Mouse (Mus musculus) layer of hippocampus, postnatal 14 days (tissue): ENCODE data around the gene Atp5mpl. TPM values are rescaled to one million over a fixed set of nuclear protein-coding genes. Genes with fewer than 3 reads are reported as not detected.

Experiments used
- DNase-seq, 2 experiments: peaks; one replicate each; pipeline ENCODE4 v3.0.0; 2021 to 2022; ENCODE audit warnings: low spot score in 2 of 2, mixed read lengths in 1 of 2
- long read RNA-seq, 2 experiments: library from polyadenylated mRNA; stranded (forward); transcript quantifications; one replicate each; pipeline ENCODE4 v2.0.0; 2021
- total RNA-seq, 2 experiments: library from RNA; stranded (reverse); gene quantifications; 2 replicates each; pipeline ENCODE4 v1.2.3; 2021

The Atp5mpl gene
- 100 to 1,000 TPM; 434 to 440 TPM for total RNA-seq
- long read RNA-seq, experiment 1, transcript Atp5mpl-201 (4 exons, 366 nt), result major isoform, 89 of 91 reads
- long read RNA-seq, experiment 1, partial matches to known transcripts, result 1 of 91 reads
- long read RNA-seq, experiment 1, other reads (novel, unspliced or antisense), result 0 of 91 reads
- long read RNA-seq, experiment 2, transcript Atp5mpl-201 (4 exons, 366 nt), result major isoform, 240 of 246 reads
- long read RNA-seq, experiment 2, partial matches to known transcripts, result 3 of 246 reads
- long read RNA-seq, experiment 2, other reads (novel, unspliced or antisense), result 3 of 246 reads

- peak; percentile 96 to 97 for DNase-seq
These were observed at the start of gene Atp5mpl for GRCm38 (mm10) chr12:111966683-111967173. Gene Atp5mpl, minus strand, starts transcription at chr12:111966977.

GRCm38 (mm10) chr12:112016346-112016745 lies 49.6 kb upstream of the Atp5mpl start:
- DNase-seq, result no peak

GRCm38 (mm10) chr12:112013271-112013801 lies 46.6 kb upstream of the Atp5mpl start:
- no peak for DNase-seq

GRCm38 (mm10) chr12:112012511-112013270 lies 45.9 kb upstream of the Atp5mpl start:
- DNase-seq, result no peak

- DNase-seq, result peak; percentile 75 to 86
These were observed 34.4 kb upstream of the Atp5mpl start for GRCm38 (mm10) chr12:112001223-112001622.

- no peak for DNase-seq
These were observed 33.0 kb upstream of the Atp5mpl start for GRCm38 (mm10) chr12:111999735-112000134.

GRCm38 (mm10) chr12:111995161-111995560 lies 28.4 kb upstream of the Atp5mpl start:
- no peak for DNase-seq

- DNase-seq, result no peak
These were observed 25.8 kb upstream of the Atp5mpl start for GRCm38 (mm10) chr12:111992626-111993025.

- DNase-seq, result no peak
These were observed 20.0 kb upstream of the Atp5mpl start for GRCm38 (mm10) chr12:111986756-111987155.

GRCm38 (mm10) chr12:111983165-111983564 lies 16.4 kb upstream of the Atp5mpl start:
- DNase-seq, result no peak

- DNase-seq, result no peak
These were observed 15.1 kb upstream of the Atp5mpl start for GRCm38 (mm10) chr12:111981831-111982230.

GRCm38 (mm10) chr12:111980887-111981367 lies 14.2 kb upstream of the Atp5mpl start, which contains the start of gene Rd3l:
Gene Rd3l, minus strand, starts transcription at chr12:111981317.
- DNase-seq, result no peak

GRCm38 (mm10) chr12:111978274-111978673 lies 11.5 kb upstream of the Atp5mpl start:
- DNase-seq, result no peak

GRCm38 (mm10) chr12:111977138-111977537 lies 10.4 kb upstream of the Atp5mpl start:
- DNase-seq, result no peak

GRCm38 (mm10) chr12:111974578-111974977 lies 7.8 kb upstream of the Atp5mpl start:
- no peak for DNase-seq

- DNase-seq, result no peak
These were observed 5.7 kb upstream of the Atp5mpl start for GRCm38 (mm10) chr12:111972504-111972903.

GRCm38 (mm10) chr12:111971231-111971686 lies 4.5 kb upstream of the Atp5mpl start, which contains the start of gene Tdrd9:
Gene Tdrd9, plus strand, starts transcription at chr12:111971559.
- no peak for DNase-seq

- no peak for DNase-seq
These were observed 3.3 kb upstream of the Atp5mpl start for GRCm38 (mm10) chr12:111970085-111970484.

- DNase-seq, result no peak
These were observed 3.4 kb downstream of the Atp5mpl start for GRCm38 (mm10) chr12:111963339-111963738.

- DNase-seq, result peak; percentile 72 to 81
These were observed 8.5 kb downstream of the Atp5mpl start for GRCm38 (mm10) chr12:111958101-111958865.

- DNase-seq, result no peak
These were observed 10.6 kb downstream of the Atp5mpl start for GRCm38 (mm10) chr12:111956173-111956572.
